In genomic region chr13:58716584-58716983, GRCm38 (mm10) we compare ENCODE assay signal across 28 mouse cellular contexts.
A peak's percentile ranks its signal among the peaks of the same experiment; 100 is the strongest.
DNase-seq lines count a peak whose midpoint lies in the region; ATAC-seq and TF ChIP-seq lines count a peak whose summit lies in the region.
"Had no signal": no experiment of that assay in that cellular context is flagged by ENCODE, and none has a peak within 500 bp of the region (broad histone marks: within the 10 kb centered on the region; RNA-seq: fewer than 3 reads in every experiment).

No protein-coding gene starts in this region.

- TF ChIP-seq POLR2A in MEL (IDR thresholded peaks at IDR 0.05; ENCODE audit: control insufficient read depth in 1 of 2, insufficient read depth in 1 of 2, low read depth in 1 of 2, low read length in 2 of 2, poor library complexity in 1 of 2), result no peak

- ATAC-seq in megakaryocyte, adult 5-6 weeks (ENCODE audit: poor library complexity, severe bottlenecking), result peak; percentile 62; the same call in 1 of the 2 replicates
- ATAC-seq: forebrain, embryonic 14.5 days; forebrain, postnatal 0 days; hindbrain, embryonic 16.5 days; intestine, embryonic 15.5 days had no signal

- no peak for TF ChIP-seq EP300 in MEL (IDR thresholded peaks at IDR 0.05; ENCODE audit: low read depth in 1 of 2, low read length in 2 of 2)

- no peaks in the 10 kb centered on the region for H3K36me3 ChIP-seq in MEL (ENCODE audit: control insufficient read depth in 1 of 2, insufficient read depth in 2 of 2, low read length in 2 of 2)
- H3K36me3 ChIP-seq: heart, embryonic 12.5 days; heart, embryonic 15.5 days; hindbrain, embryonic 10.5 days; hindbrain, embryonic 13.5 days; intestine, embryonic 15.5 days had no signal

- TF ChIP-seq CTCF in MEL (IDR thresholded peaks at IDR 0.05 in 2 of 3, conservative IDR thresholded peaks at IDR 0.05 in 1 of 3; ENCODE audit: control insufficient read depth in 1 of 3, insufficient read depth in 1 of 3, low read depth in 2 of 3, low read length in 3 of 3, poor library complexity in 1 of 3, severe bottlenecking in 1 of 3), result no peak

- peak; percentile 23 for DNase-seq in 416B (ENCODE audit: low read depth)
- peak; percentile 23 for DNase-seq in MEL (ENCODE audit: low read depth, low spot score)
- DNase-seq in c-Kit-positive CD71-negative TER-119-negative erythroid progenitor cells, embryonic 14.5 days (ENCODE audit: low read depth), result peak; percentile 3
- DNase-seq in layer of hippocampus, adult 9-11 months, result no peak
- no peak for DNase-seq in urinary bladder, adult 18-20 months (ENCODE audit: low spot score in 2 of 2)
- DNase-seq in left cerebral cortex, adult 18-20 months (ENCODE audit: low spot score in 2 of 2), result no peak
- no peak for DNase-seq in right cerebral cortex, postnatal 10 days (ENCODE audit: low spot score in 2 of 2)
- DNase-seq: adrenal gland, adult 2 months; adrenal gland, postnatal 14 days; B cell, adult 2 months; cerebellum, adult 18-20 months; cerebellum, adult 9-10 months; cerebellum, postnatal 25 days; forebrain, postnatal 0 days; gastrocnemius, adult 2 months; gastrocnemius, postnatal 14 days; heart, adult 18-20 months; heart, postnatal 10 days; heart, postnatal 36 days had no signal

- no peak overlapping the region for H3K27ac ChIP-seq in MEL (ENCODE audit: control insufficient read depth, low read depth, low read length)
- H3K27ac ChIP-seq: gastrocnemius, adult 2 months; heart, embryonic 15.5 days; hindbrain, embryonic 10.5 days; hindbrain, embryonic 13.5 days; intestine, embryonic 15.5 days had no signal

- no peak for TF ChIP-seq RAD21 in MEL (IDR thresholded peaks at IDR 0.05; ENCODE audit: low read depth, low read length)

- no peaks in the 10 kb centered on the region for H3K4me1 ChIP-seq in MEL (ENCODE audit: control insufficient read depth in 1 of 2, insufficient read depth in 2 of 2, low read length in 2 of 2)
- H3K4me1 ChIP-seq: heart, embryonic 12.5 days; heart, embryonic 15.5 days; hindbrain, embryonic 10.5 days; hindbrain, embryonic 13.5 days; intestine, embryonic 15.5 days had no signal

- H3K79me2 ChIP-seq in MEL (ENCODE audit: control insufficient read depth, insufficient read depth, low read length, poor library complexity), result no peaks in the 10 kb centered on the region

- H3K9ac ChIP-seq in MEL (ENCODE audit: control insufficient read depth, low read depth, low read length, poor library complexity, severe bottlenecking), result no peak overlapping the region
- H3K9ac ChIP-seq: forebrain, postnatal 0 days; heart, embryonic 12.5 days; heart, embryonic 15.5 days; hindbrain, embryonic 13.5 days; intestine, embryonic 15.5 days had no signal

- H3K27me3 ChIP-seq in MEL (ENCODE audit: control insufficient read depth in 1 of 2, insufficient read depth in 2 of 2, low read length in 2 of 2), result no peaks in the 10 kb centered on the region
- H3K27me3 ChIP-seq: CH12.LX; heart, embryonic 12.5 days; heart, embryonic 15.5 days; hindbrain, embryonic 13.5 days; intestine, embryonic 15.5 days had no signal

- no peaks in the 10 kb centered on the region for H3K9me3 ChIP-seq in MEL (replicated peaks; ENCODE audit: insufficient read depth, low read length)
- H3K9me3 ChIP-seq: heart, embryonic 15.5 days; hindbrain, embryonic 10.5 days; hindbrain, embryonic 13.5 days; intestine, embryonic 15.5 days had no signal

- no peak overlapping the region for H3K4me3 ChIP-seq in MEL (ENCODE audit: control insufficient read depth in 1 of 2, insufficient read depth in 1 of 2, low read depth in 2 of 2, low read length in 2 of 2)
- H3K4me3 ChIP-seq: gastrocnemius, adult 2 months; heart, embryonic 12.5 days; heart, embryonic 15.5 days; hindbrain, embryonic 10.5 days; hindbrain, embryonic 13.5 days; intestine, embryonic 15.5 days had no signal

TF ChIP-seq in MEL, 35 proteins besides CTCF, POLR2A, EP300 and RAD21:
- no peak for TF ChIP-seq JUND (IDR thresholded peaks at IDR 0.05; ENCODE audit: low read depth, low read length)
- no peak for TF ChIP-seq MAX (IDR thresholded peaks at IDR 0.05; ENCODE audit: low read length)
- TF ChIP-seq POLR2AphosphoS5 (IDR thresholded peaks at IDR 0.05; ENCODE audit: borderline replicate concordance, low read depth, low read length), result no peak
- no peak for TF ChIP-seq KAT2A (conservative IDR thresholded peaks at IDR 0.05; ENCODE audit: low read depth, low read length)
- no peak for TF ChIP-seq SMC3 (IDR thresholded peaks at IDR 0.05; ENCODE audit: low read depth, low read length)
- TF ChIP-seq BHLHE40 (IDR thresholded peaks at IDR 0.05; ENCODE audit: borderline replicate concordance, low read depth, low read length), result no peak
- no peak for TF ChIP-seq TBP (IDR thresholded peaks at IDR 0.05; ENCODE audit: low read depth, low read length)
- no peak for TF ChIP-seq USF1 (IDR thresholded peaks at IDR 0.05; ENCODE audit: low read depth, low read length)
- no peak for TF ChIP-seq TAL1 (IDR thresholded peaks at IDR 0.05; ENCODE audit: low read length)
- TF ChIP-seq POLR2AphosphoS2 (IDR thresholded peaks at IDR 0.05; ENCODE audit: low read length), result no peak
- no peak for TF ChIP-seq TCF12 (IDR thresholded peaks at IDR 0.05; ENCODE audit: low read depth, low read length)
- TF ChIP-seq NRF1 (IDR thresholded peaks at IDR 0.05; ENCODE audit: insufficient read depth, low read depth, low read length, poor library complexity, severe bottlenecking), result no peak
- no peak for TF ChIP-seq UBTF (IDR thresholded peaks at IDR 0.05; ENCODE audit: borderline replicate concordance, insufficient read depth, low read depth, low read length)
- TF ChIP-seq ZKSCAN1 (IDR thresholded peaks at IDR 0.05; ENCODE audit: low read depth, low read length), result no peak
- TF ChIP-seq ZMIZ1 (IDR thresholded peaks at IDR 0.05; ENCODE audit: low read depth, low read length), result no peak
- TF ChIP-seq HCFC1 (IDR thresholded peaks at IDR 0.05; ENCODE audit: low read depth, low read length), result no peak

Comparison
In these comparisons a context has a peak if more than half of its experiments do, and no peak if none do; other contexts are left out.
1. DNase-seq: peak in 416B (single experiment), MEL (single experiment) and c-Kit-positive CD71-negative TER-119-negative erythroid progenitor cells, embryonic 14.5 days (single experiment); none in layer of hippocampus, adult 9-11 months (single experiment), urinary bladder, adult 18-20 months (0 of 2), left cerebral cortex, adult 18-20 months (0 of 2) and right cerebral cortex, postnatal 10 days (0 of 2).